Mouse (Mus musculus): Measurements from ENCODE around the gene Spag4.
A peak's percentile ranks its signal among the peaks of the same experiment; 100 is the strongest.

Spag4 gene

DNA sequence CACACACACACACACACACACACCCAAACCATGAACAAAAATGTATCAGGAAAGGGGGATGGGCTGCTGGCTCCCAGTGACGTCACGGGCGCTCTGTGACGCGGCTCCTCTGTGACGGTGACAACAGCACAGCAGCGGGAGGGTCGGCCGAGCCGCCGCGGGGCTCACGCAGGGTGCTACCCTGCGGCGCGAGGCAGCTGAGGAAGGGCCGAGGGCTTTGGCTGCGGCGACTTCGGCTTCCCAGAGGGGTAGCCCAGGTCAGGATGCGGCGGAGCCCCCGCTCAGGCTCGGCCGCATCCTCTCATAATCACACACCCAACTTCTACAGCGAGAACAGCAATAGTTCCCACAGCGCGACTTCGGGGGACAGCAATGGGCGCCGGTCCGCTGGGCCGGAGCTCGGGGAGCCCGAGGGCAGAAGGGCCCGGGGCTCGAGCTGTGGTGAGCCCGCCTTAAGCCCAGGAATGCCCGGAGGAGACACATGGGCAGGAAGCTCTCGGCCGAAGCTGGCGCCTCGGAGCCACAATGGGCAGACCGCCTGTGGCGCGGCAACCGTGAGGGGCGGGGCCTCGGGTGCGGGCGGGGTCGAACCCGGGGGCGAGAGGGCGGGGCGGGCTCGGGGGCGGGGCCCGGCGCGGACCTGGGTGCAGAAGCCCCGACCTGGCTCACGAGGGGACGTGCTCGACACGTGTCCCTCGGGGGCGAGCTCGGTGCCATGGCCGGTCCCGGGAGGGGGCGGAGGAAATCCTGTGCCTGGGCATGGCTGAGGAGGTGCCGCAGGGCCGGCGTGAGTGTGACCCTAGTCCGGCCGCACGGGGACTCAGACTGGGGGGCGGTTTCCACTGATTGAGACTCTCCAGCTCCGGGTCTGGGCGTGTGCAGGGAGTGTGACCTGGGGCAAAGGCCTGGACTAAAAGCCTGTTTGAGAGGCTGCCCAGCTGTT is at the start of gene Spag4:
Gene Spag4, plus strand, starts transcription at position 77 of the 943 bp plus-strand sequence.
- peak; percentile 67 for DNase-seq (ENCODE audit: low read depth, low spot score)

DNA sequence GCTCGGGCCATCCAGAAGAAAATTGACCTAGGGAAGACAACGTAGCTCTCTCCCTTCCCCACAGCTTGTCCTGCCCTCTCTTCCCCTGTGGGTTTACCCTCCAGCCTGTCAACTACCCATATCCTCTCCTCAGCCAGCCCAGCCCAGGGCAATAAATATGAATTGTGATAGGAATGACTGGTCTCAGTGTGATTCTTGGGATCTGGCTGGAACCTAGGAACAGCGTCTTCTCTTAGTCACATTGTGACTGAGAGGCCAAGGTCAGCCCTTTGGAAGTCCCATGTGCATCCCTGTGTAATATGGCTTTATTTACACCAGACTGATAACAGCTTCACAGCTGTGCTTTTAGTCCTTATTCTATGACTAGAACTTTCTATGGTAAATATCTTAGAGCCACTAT is 46.9 kb upstream of the Spag4 start:
- DNase-seq (ENCODE audit: low read depth, low spot score): no peak

DNA sequence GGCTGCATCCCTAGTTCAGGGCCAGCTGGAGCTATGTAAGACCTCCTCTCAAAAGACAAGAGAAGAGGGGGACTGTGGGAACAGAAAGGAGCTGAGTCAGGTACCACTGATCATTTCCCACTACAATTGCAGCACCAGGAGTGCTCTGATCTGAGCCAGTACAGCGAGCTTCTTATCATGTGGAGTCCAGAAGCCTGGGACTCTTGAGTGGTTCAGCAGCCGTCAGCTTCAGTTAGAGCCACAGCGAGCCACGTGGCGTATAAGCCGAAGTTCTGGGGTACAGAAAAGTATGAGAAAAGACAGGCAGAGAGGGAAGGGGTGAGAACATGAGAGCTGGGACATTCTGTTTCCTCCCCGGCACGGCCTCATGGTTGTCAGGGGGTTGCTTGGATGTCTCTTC is 43.8 kb upstream of the Spag4 start:
- no peak for DNase-seq (ENCODE audit: low read depth, low spot score)

DNA sequence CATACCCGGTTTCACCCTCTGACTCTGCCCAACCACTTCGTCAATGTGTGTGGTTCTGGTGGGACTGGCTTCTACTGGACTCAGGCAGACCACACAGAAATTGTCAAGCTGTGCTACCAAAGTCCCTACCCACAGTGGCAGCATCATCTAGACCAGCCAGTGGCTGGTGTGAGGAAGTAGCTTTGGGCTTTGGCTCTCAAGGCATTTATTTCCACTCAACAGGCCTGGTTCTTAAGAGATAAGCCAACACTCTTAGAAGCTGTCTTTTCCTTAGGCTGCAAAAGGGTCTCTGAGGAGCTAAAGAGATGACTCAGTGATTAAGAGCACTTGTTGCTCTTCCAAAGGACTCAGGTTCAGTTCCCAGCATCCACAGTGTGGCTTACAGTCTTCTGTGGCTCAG is 43.2 kb upstream of the Spag4 start:
- DNase-seq (ENCODE audit: low read depth, low spot score): no peak

- no peak for DNase-seq (ENCODE audit: low read depth, low spot score)
Measured at GRCm38 (mm10) chr2:156025482-156025881, 39.5 kb upstream of the Spag4 start.

GRCm38 (mm10) chr2:156039390-156039789 is 25.6 kb upstream of the Spag4 start:
- no peak for DNase-seq (ENCODE audit: low read depth, low spot score)

DNA sequence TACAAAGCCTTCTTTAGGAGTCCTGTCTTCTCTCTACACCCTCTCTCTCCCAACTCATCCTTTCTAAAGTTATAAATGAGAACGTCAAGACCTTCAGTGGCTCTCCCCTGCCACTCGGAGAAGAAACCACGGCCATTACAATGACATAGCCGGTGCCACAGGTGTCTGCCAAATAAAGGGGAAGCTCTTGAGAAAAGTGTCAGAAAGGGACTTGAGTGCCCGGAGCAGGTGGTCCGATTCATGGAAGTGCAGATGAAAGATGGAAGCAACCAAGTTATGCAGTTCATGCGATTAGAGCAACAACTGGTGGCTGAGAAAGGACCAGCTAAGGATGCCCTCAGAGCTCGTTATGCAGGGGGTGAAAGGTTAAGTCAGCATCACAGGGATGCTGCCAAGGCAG is 22.1 kb upstream of the Spag4 start:
- no peak for DNase-seq (ENCODE audit: low read depth, low spot score)

- no peak for DNase-seq (ENCODE audit: low read depth, low spot score)
Measured at GRCm38 (mm10) chr2:156047929-156048328, 17.0 kb upstream of the Spag4 start.

- no peak for DNase-seq (ENCODE audit: low read depth, low spot score)
Measured at GRCm38 (mm10) chr2:156052816-156053215, 12.2 kb upstream of the Spag4 start, which contains the start of gene Fer1l4. TSS of gene Fer1l4 (minus strand) at chr2:156052947.

GRCm38 (mm10) chr2:156066126-156066525 is 1.2 kb downstream of the Spag4 start:
- DNase-seq (ENCODE audit: low read depth, low spot score): no peak

- no peak for DNase-seq (ENCODE audit: low read depth, low spot score)
Measured at GRCm38 (mm10) chr2:156067916-156068315, 2.9 kb downstream of the Spag4 start.

GRCm38 (mm10) chr2:156071236-156071635 is 6.3 kb downstream of the Spag4 start:
- no peak for DNase-seq (ENCODE audit: low read depth, low spot score)

GRCm38 (mm10) chr2:156073725-156074124 is 8.8 kb downstream of the Spag4 start:
- DNase-seq (ENCODE audit: low read depth, low spot score): no peak

GRCm38 (mm10) chr2:156077461-156077860 is 12.5 kb downstream of the Spag4 start:
- no peak for DNase-seq (ENCODE audit: low read depth, low spot score)

- no peak for DNase-seq (ENCODE audit: low read depth, low spot score)
Measured at GRCm38 (mm10) chr2:156078421-156079182, 13.6 kb downstream of the Spag4 start.

DNA sequence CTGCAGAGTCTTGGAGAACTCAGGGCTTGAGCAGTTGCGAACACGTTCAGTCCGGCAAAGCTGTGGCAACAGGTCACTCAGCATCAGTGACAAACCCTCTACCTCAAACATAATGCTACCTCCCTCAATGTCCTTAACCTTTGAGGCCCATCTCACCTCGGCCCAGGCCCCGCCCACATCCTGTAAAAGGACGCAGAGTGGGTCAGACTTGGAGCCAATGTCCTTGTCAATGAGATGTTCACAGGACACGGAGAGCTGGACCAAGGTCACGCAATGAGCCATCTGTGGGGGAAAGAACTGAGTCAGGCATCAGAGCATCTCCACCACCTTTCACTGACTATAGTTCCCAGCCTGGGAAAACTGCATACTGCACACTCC is 14.2 kb downstream of the Spag4 start:
- DNase-seq (ENCODE audit: low read depth, low spot score): no peak

DNA sequence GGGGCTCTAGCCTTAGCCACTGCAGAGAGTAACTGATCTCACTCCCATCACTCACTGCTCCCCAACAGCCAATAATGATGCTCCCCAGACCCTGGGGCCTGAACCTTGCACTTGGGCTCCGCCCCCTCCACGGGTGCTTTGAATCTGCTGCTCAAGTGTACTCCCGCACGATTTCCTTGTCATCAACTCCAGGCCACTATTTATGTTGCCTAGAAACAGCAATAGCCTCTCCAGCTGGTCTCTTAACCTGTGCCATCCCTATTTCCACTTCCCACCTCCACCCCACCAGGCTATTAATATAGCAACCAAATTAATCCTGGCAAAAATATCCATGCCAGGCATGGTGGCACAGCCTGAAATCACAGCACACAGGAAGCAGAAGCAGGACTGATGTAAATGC is 14.7 kb downstream of the Spag4 start:
- DNase-seq (ENCODE audit: low read depth, low spot score): no peak

DNA sequence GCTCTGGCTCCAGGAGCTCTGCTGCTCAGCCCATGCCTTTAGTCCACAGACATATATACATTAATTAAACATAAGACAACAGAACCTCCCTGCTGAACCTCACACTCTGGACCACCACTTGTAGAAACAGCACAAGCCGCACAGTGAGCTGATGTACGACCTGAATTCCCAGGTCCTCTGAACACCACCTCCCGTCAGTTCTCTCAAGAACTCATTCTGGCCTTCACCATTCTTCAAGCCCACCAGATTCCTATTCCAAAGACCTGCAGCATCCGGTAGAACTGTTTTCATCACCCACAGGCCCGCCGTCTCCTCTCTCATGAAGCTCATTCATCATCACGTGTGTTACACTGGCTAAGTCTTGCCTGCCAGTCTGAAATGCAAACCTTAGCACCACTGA is 15.4 kb downstream of the Spag4 start:
- DNase-seq (ENCODE audit: low read depth, low spot score): no peak

DNA sequence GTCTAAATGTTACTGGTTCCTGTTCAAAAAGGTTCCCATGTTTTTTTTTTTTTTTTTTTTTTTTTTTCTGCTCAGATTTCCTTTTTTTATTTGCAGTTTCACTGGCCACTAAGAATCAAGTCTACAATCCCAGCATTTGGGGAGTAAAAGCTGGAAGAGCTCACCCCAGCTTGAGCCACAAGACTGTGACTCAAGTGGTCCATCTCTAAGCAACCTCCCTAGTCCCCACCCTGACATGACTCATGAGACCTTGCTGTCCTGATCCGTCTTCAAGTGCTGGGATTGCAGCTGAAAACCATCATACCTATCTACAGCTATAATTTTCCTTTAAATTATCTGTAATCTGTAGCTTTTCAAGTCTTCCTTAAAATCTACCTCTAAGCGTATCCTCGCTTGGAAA is 19.6 kb downstream of the Spag4 start:
- DNase-seq (ENCODE audit: low read depth, low spot score): no peak

GRCm38 (mm10) chr2:156087391-156088110 is 22.6 kb downstream of the Spag4 start:
- no peak for DNase-seq (ENCODE audit: low read depth, low spot score)

DNA sequence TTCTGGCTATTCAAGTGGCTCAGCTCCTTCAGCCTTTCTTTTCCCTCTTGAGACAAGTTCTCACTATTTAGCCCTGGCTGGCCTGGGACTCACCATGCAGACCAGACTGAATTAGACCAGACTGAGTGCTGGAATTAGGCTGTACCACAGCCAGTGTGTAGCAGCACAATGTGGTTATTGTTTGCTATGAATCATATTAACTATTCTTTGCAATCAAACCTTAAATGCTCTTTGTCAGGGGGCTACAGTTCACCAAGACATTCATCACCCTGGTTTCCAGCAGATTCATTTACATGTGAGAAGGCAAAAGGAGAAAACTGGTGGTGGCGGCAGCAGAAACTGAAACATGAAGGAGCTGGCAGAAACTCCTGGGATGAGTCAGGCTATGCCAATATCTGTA is 24.8 kb downstream of the Spag4 start:
- no peak for DNase-seq (ENCODE audit: low read depth, low spot score)

- DNase-seq (ENCODE audit: low read depth, low spot score): no peak
Measured at GRCm38 (mm10) chr2:156091926-156092325, 27.0 kb downstream of the Spag4 start.
